Mouse (Mus musculus) olfactory bulb, adult 2 months (tissue): ENCODE measurements around the gene Mpzl3.

Experiments used
- CTCF ChIP-seq: fragments of 200-500 bp; IDR thresholded peaks from 2 replicates; pipeline ENCODE4 v1.5.1; 2012; ENCODE audit warnings: low read depth, mild to moderate bottlenecking, low read length, moderate library complexity; ENCODE audit not compliant: insufficient read depth
- POLR2A ChIP-seq: fragments of 200-500 bp; IDR thresholded peaks from 2 replicates; pipeline ENCODE4 v1.6.1; 2012; ENCODE audit warnings: mild to moderate bottlenecking, low read depth, low read length, moderate library complexity; ENCODE audit not compliant: insufficient read depth

DNA sequence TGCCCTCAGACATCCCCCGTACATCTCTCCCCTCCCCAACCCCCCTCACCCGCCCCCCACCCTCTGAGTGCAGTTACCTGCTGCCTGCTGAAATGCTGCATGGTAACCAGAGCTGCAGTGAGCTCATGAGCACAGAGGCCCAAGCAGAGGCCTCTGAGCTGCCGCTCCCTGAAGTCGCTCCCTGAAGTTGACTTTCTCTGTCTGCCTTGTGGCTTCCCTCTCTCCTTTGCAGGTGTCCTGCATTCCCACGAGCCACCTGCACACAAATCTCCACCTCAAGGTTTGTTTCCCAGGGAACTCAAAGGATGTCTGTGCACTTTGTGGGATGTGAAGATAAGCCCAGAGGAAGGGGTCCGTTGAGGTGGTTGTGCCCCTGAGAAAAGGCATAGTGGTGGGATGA lies 43.7 kb upstream of the Mpzl3 start:
- TF ChIP-seq CTCF (no peak), POLR2A (no peak)
